Mouse (Mus musculus): ENCODE data around the gene Slc8a3.
A peak's percentile ranks its signal among the peaks of the same experiment; 100 is the strongest.

The Slc8a3 gene

DNA sequence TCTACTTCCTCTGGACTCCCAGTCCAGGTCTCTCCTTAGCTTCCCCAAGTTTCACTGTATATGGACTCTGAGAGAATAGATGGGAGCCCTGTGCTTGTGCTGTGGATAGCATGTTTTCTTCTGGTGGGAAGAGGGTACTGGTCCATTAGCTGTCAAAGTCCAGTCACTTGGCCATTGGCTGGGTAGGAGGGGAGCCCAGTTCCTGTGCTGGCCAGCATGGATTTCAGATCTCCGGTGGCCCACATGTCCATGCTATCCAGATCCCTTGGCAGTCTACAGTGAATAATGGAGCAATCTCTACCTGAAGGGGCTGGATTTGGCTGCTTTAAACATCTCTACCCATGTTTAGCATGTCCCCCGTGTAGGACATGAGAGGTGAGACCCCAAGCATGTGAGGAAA lies 148.0 kb downstream of the Slc8a3 start:
- no peak for DNase-seq (ENCODE audit: low spot score)

- peak; percentile 35 for DNase-seq (ENCODE audit: low spot score)
These were observed 150.9 kb downstream of the Slc8a3 start for GRCm38 (mm10) chr12:81182073-81182472.

DNA sequence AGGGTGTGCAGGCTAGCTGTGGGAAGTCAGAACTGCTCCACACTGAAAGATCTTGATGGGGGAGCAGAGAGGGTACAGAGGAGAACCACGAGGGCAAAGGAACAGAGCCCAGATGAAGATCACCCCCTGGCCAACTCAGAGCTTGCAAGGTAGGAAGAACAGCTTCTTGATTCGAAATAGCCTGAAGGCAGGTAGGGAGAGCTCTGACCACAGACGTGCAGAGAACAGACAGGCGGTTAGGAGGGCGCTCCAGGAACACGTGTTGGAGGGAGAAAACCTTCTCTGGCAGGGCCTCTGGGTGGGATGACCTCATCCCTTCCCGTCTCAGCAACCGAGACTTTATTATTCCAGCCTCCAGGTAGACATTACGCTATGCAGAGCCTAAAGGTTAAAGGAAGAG lies 157.7 kb downstream of the Slc8a3 start:
- no peak for DNase-seq (ENCODE audit: low spot score)

DNA sequence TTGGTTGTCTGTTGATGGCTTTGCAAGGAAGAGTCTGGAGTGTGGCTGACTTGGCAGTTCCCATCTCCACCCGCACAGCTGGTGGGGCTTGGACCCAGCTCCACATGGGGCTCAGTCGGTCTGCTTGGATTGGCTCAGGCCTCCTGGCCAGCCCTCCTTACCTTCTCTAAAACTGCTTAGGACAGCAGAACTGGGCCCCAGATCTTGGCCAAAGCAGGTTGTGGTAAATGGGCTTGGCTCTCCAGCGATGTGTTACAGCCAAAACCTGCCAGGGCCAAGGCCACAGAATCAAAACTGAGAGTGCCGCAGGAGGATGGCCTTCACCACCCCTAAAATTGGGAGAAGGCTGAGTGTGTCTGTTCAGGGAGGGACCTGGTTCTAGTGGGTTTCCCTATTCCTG lies 159.1 kb downstream of the Slc8a3 start:
- no peak for DNase-seq (ENCODE audit: low spot score)

DNA sequence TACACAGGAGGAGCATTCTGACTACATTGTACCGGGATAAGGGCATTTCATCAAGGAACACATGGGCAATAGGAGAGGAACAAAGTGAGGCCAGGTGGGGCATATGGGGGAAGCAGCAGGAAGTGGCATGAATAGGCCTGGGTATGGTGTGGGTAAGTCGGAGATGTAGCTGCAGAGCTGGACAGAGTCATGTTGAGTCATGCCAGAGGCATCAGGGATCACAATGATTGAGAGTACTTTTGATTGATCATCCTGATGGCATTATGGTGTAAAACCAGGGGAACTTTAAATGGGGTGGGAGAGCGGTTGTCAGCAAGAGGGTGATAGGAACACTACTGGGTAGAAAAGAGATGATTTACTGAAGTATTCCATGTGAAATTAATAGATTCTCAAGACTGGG lies 160.0 kb downstream of the Slc8a3 start:
- DNase-seq (ENCODE audit: low spot score): no peak

- DNase-seq (ENCODE audit: low spot score): no peak
These were observed 162.9 kb downstream of the Slc8a3 start for GRCm38 (mm10) chr12:81170076-81170475.

DNA sequence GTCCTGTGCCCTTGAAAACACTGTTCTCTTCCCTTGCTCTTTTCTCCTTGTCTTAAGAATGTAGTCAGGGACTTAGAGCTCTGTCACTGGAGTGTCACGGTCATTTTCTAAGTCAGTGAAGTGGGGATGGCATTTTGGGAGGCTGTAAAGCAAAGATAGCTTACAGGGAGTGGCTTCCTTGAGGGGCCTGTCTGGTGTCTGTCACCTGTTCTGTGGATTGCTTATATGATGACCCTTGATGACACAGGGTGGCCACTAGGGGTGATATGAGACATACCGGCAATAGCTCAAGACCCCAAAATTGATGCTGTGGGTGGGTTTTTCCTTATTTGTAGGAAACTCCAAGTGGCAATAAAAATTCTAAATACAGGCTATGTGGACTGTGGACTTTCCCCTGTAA lies 164.5 kb downstream of the Slc8a3 start:
- DNase-seq (ENCODE audit: low spot score): no peak

DNA sequence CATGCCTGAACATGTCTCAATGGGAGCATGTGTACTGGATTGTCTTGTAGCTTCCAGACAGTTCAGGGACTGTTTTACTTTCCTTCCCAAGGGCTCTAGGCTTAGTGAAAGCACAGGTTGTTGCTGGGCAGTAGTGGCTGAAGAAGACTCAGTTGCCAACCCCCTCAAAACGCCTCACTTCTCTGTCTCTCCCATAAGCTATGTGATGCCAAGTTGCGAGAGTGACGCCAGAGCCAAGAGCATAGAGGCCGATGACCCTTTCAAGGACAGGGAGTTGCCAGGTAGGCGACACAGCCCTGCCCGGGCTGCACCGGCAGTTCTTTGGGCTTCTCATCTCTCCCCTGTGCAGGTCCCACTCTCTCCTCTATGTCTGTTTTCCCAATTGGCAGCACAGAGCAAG lies 164.9 kb downstream of the Slc8a3 start:
- no peak for DNase-seq (ENCODE audit: low spot score)

DNA sequence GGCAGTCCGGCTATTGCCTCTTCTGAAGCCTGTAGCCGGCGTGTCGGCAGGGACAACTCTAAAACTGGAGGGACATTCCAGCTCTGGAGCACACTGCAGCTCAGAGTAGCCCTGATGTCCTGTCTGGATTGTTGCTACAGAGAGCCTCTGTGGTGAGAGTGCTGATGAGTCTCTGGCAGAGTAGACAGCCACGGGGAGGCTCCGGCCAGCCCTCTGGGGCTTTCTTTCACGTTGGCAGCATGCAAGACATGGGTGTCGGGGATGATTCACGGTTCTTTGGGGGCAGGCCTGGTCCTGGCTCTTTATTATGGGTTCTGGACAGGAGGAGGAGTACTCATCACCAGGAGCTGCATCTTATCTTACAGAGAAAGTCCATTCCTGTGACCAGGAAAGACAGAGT lies 165.8 kb downstream of the Slc8a3 start:
- no peak for DNase-seq (ENCODE audit: low spot score)

- no peak for DNase-seq (ENCODE audit: low spot score)
These were observed 166.4 kb downstream of the Slc8a3 start for GRCm38 (mm10) chr12:81166615-81167014.

GRCm38 (mm10) chr12:81166092-81166491 lies 166.9 kb downstream of the Slc8a3 start:
- peak; percentile 36 for DNase-seq (ENCODE audit: low spot score)

DNA sequence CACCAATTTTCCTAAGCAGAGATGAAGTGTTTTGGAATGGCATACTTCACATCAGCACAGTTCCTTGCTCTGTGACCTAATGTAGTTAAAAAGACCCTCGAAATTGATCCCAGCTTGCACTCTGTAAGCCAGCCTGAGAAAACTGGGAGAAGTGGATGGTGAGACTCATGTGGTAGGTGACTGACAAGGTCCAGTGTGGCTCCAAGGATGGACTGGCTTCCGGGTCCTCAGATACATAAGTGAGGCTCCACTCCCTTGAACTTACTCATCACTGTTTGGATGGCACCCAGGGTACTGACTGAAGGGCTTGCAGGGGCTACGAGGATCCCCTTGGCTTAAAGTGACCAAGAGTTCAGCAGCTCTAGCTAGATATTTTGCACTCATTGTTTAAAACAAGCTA lies 169.4 kb downstream of the Slc8a3 start:
- no peak for DNase-seq (ENCODE audit: low spot score)

- no peak for DNase-seq (ENCODE audit: low spot score)
These were observed 169.8 kb downstream of the Slc8a3 start for GRCm38 (mm10) chr12:81163131-81163530.

DNA sequence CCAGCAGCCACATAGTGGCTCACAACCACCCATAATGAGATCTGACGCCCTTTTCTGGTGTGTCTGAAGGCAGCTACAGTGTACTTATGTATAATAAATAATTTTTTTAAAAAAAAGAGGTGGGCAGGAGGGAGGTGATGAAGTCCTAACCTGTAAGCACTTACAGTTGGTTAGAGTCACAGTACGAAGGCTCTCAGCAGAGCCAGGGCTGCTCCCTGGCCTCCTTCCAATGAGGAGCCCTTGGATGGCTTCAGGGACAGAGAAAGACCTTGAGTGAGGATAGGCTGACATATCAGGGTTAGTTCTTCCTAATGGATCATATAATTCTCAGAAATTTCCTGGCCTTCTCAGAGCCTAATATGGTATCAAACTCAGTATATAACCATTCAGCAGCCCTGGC lies 171.7 kb downstream of the Slc8a3 start:
- no peak for DNase-seq (ENCODE audit: low spot score)

- DNase-seq (ENCODE audit: low spot score): no peak
These were observed 172.1 kb downstream of the Slc8a3 start for GRCm38 (mm10) chr12:81160831-81161230.

- no peak for DNase-seq (ENCODE audit: low spot score)
These were observed 172.6 kb downstream of the Slc8a3 start for GRCm38 (mm10) chr12:81160425-81160824.

DNA sequence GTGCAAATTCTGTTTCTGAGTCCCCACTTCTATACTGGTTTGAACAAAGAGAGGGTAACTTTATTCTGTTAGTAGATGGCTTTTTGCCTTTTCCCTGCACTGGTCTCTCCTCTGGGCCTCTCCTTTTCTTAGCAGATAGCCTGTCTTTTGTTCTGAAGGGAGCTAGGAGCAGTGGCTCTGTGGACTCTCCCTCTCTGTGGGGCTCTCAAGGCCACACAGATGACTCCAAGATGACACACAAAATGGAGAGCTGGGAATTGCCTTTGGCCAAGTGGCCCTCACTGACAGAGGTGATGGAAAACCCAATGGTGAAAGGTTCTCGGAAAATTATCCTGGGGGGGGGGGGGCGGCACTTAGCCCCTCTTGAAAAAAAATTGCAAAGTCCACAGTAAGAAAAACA lies 173.0 kb downstream of the Slc8a3 start:
- DNase-seq (ENCODE audit: low spot score): no peak

- no peak for DNase-seq (ENCODE audit: low spot score)
These were observed 176.1 kb downstream of the Slc8a3 start for GRCm38 (mm10) chr12:81156841-81157240.

DNA sequence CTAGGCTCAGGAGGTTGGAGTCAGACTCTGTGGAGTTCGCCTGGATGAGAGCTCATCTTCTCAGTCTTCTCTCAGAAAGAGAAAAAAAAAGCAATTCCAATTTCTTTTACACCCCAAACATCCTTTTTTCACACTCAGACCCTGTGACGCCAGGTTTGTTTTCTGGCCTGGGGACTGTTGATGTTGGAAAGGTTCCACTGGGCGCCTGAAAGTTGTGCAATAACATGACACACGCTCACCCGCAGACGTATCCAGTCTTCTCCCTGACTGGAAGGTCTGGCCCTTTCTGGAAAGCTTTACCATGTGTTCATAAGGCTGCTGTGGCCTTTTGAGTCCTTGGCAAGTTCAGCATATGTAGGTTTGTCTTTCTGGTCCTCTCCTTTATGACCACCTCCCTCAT lies 177.3 kb downstream of the Slc8a3 start:
- no peak for DNase-seq (ENCODE audit: low spot score)

- DNase-seq (ENCODE audit: low spot score): no peak
These were observed 180.9 kb downstream of the Slc8a3 start for GRCm38 (mm10) chr12:81152082-81152481.

GRCm38 (mm10) chr12:81150917-81151316 lies 182.1 kb downstream of the Slc8a3 start:
- DNase-seq (ENCODE audit: low spot score): no peak

DNA sequence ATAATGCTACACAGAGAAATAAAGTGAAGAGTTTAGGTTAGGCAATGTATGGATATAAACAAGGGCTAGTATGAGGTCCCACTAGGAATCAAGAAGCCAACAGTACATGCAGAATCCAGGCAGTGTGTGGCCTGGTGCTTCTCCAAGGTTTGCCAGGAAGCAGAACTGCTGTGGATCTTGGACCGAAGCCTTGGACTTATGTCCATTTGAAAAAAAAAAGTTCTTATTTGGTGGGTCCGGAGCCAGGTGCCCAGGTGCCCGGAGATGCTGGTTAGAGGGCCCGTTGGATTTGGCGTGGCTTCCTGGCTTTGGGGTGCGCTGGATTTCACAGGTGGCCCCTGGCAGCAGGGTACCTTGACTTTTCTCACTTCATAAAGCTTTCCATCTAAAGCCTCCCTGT lies 185.0 kb downstream of the Slc8a3 start:
- DNase-seq (ENCODE audit: low spot score): no peak
